Mouse (Mus musculus) myocyte (in vitro differentiated cells): ENCODE data around the gene Acoxl.

Source experiments
- CEBPB ChIP-seq: IDR thresholded peaks from 2 replicates; pipeline ENCODE4 v1.6.1; 2011; ENCODE audit warnings: mild to moderate bottlenecking, moderate library complexity; ENCODE audit not compliant: poor library complexity, insufficient read depth, severe bottlenecking
- E2F4 ChIP-seq: IDR thresholded peaks from one replicate; pipeline ENCODE4 v1.6.1; 2011; ENCODE audit warnings: mild to moderate bottlenecking, control low read depth, moderate library complexity; ENCODE audit not compliant: insufficient read depth
- MAX ChIP-seq: IDR thresholded peaks from one replicate; pipeline ENCODE4 v1.6.1; 2011; ENCODE audit warnings: low read depth, mild to moderate bottlenecking, control low read depth
- MYOD1 ChIP-seq, 3 experiments: IDR thresholded peaks; one replicate each; pipeline ENCODE4 v1.6.1; 2011; ENCODE audit warnings: control low read depth in 2 of 3, low read depth in 2 of 3, mild to moderate bottlenecking in 2 of 3, moderate library complexity in 1 of 3; ENCODE audit not compliant: insufficient read length in 2 of 3, control insufficient read depth in 1 of 3
- MYOG ChIP-seq, 3 experiments: IDR thresholded peaks; one replicate each; pipeline ENCODE4 v1.6.1; 2011; ENCODE audit warnings: control low read depth in 2 of 3, low read depth in 2 of 3, mild to moderate bottlenecking in 2 of 3; ENCODE audit not compliant: insufficient read length in 2 of 3, control insufficient read depth in 1 of 3, insufficient read depth in 1 of 3
- POLR2A ChIP-seq: IDR thresholded peaks from one replicate; pipeline ENCODE4 v1.6.1; 2011; ENCODE audit warnings: low read depth, mild to moderate bottlenecking, control low read depth, moderate library complexity; ENCODE audit not compliant: insufficient read length
- POLR2AphosphoS2 ChIP-seq: IDR thresholded peaks from one replicate; pipeline ENCODE4 v1.6.1; 2011; ENCODE audit warnings: low read depth, control low read depth; ENCODE audit not compliant: insufficient read length
- SRF ChIP-seq: IDR thresholded peaks from one replicate; pipeline ENCODE4 v1.6.1; 2011; ENCODE audit warnings: low read depth; ENCODE audit not compliant: control insufficient read depth, insufficient read length
- TCF12 ChIP-seq: IDR thresholded peaks from one replicate; pipeline ENCODE4 v1.6.1; 2011; ENCODE audit warnings: mild to moderate bottlenecking, control low read depth; ENCODE audit not compliant: poor library complexity, insufficient read depth, severe bottlenecking
- USF1 ChIP-seq: IDR thresholded peaks from one replicate; pipeline ENCODE4 v1.6.1; 2011; ENCODE audit warnings: low read depth, mild to moderate bottlenecking, control low read depth, moderate library complexity

DNA sequence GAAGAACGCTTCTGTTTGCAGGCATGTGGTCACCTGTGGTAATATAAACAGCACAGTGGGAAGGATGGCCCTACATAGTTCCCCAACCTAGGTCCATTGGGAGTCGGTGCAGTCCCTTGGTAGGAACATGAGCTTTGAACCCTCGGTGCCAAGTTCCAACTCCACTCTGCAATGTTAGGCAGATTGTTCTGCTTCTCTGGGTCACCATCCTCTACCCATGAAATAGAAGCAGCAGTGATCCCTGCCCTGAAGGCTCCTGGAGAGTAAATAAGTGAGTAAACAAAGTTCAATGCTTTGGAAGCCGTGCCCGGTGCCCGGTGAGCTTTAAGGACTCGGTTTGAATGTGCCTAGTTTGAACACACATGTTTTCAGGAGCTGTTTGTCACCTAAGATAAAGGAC lies 233.1 kb downstream of the Acoxl start:
- no peak for TF ChIP-seq SRF
- TF ChIP-seq USF1 = no peak
- no peak for TF ChIP-seq POLR2A
- no peak for TF ChIP-seq CEBPB
- no peak for TF ChIP-seq TCF12
- TF ChIP-seq MAX = no peak
- TF ChIP-seq MYOD1 (IDR thresholded peaks at IDR 0.05; ENCODE audit: control insufficient read depth in 1 of 3, insufficient read length in 2 of 3, low read depth in 2 of 3) = no peak
- no peak for TF ChIP-seq E2F4
- TF ChIP-seq POLR2AphosphoS2 = no peak
- no peak for TF ChIP-seq MYOG (IDR thresholded peaks at IDR 0.05; ENCODE audit: control insufficient read depth in 1 of 3, insufficient read depth in 1 of 3, insufficient read length in 2 of 3, low read depth in 2 of 3)
